Mouse (Mus musculus) intestine, postnatal 0 days (tissue): ENCODE measurements at regions not wholly inside any gene's neighbourhood (a gene's known extent, or its start where the extent isn't known, plus 50 kb on each side); places are given as distances from the start of the nearest gene placed in this dataset.

ENCODE experiments used
- ATAC-seq: fragments of 200-750 bp; cut with Nextera tagmentation; 2 replicates; pipeline ENCODE4 v1.8.0; 2017; ENCODE audit warnings: mild to moderate bottlenecking, moderate TSS enrichment, moderate library complexity
- H3K27ac ChIP-seq: fragments of 300-500 bp; sonication (generic); 2 replicates; pipeline ENCODE4 v1.5.1; 2014; ENCODE audit warnings: mild to moderate bottlenecking, low read depth, low read length, moderate library complexity
- H3K27me3 ChIP-seq: fragments of 300-500 bp; sonication (generic); replicated peaks from 2 replicates; pipeline ENCODE4 v1.6.1; 2014; ENCODE audit warnings: low read length, mixed read lengths; ENCODE audit not compliant: control insufficient read depth, insufficient read depth
- H3K36me3 ChIP-seq: fragments of 300-500 bp; sonication (generic); 2 replicates; pipeline ENCODE4 v1.6.1; 2014; ENCODE audit warnings: mild to moderate bottlenecking, moderate library complexity; ENCODE audit not compliant: control insufficient read depth, insufficient read depth
- H3K4me1 ChIP-seq: fragments of 300-500 bp; sonication (generic); replicated peaks from 2 replicates; pipeline ENCODE4 v1.6.1; 2014; ENCODE audit warnings: antibody characterized with exemption, low read length, mixed read lengths; ENCODE audit not compliant: control insufficient read depth, insufficient read depth
- H3K4me2 ChIP-seq: fragments of 300-500 bp; sonication (generic); replicated peaks from 2 replicates; pipeline ENCODE4 v1.6.1; 2014; ENCODE audit warnings: low read depth, mild to moderate bottlenecking, moderate library complexity
- H3K4me3 ChIP-seq: fragments of 300-500 bp; sonication (generic); 2 replicates; pipeline ENCODE4 v1.5.1; 2014; ENCODE audit warnings: low read depth, low read length
- H3K9ac ChIP-seq: fragments of 300-500 bp; sonication (generic); 2 replicates; pipeline ENCODE4 v1.6.1; 2014; ENCODE audit warnings: mild to moderate bottlenecking, low read depth, low read length
- H3K9me3 ChIP-seq: fragments of 300-500 bp; sonication (generic); 2 replicates; pipeline ENCODE4 v1.6.1; 2016; ENCODE audit warnings: mixed run types; ENCODE audit not compliant: control insufficient read depth
- CTCF ChIP-seq: sonication (generic); IDR thresholded peaks from 2 replicates; pipeline ENCODE4 v1.5.1; 2016; ENCODE audit warnings: low read depth, mild to moderate bottlenecking, control low read depth, antibody characterized with exemption, moderate library complexity
- WGBS: fragments of 180-500 bp; shearing (Covaris S2); extraction: QIAGEN DNeasy Blood & Tissue Kit; methylation state at CpG from one replicate; pipeline ENCODE4 v1.1.7; 2014; 5-methylcytosine and 5-hydroxymethylcytosine counted together

DNA sequence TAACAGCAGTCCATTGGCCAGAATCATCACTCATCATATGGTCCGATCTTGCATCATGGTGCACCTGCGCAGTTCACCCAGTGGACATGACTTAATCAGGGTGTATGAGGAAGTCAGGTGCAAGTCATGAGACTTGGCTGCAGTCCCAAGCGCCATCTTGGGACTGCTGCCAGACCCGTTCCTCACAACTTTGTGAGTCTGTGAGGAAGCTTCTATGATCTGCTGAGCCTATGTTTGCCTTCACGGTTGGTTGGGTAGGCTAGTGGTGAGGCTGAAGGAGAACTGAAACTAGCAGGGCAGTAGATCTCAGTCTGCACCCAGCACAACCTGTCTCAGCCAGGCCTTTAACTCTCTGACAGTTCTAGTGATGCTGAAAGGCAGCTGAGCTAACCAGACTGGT, 250.2 kb upstream of the 2610001J05Rik start:
- no peak overlapping the region for H3K9ac ChIP-seq
- no peak overlapping the region for H3K4me3 ChIP-seq
- no peak for TF ChIP-seq CTCF
- no peaks in the 10 kb centered on the region for H3K27me3 ChIP-seq
- no peak overlapping the region for H3K27ac ChIP-seq
- no peak overlapping the region for H3K4me2 ChIP-seq
- no peak for ATAC-seq
- 93% methylated on average over 5 of the region's 5 CpGs for WGBS
- H3K9me3 ChIP-seq: no peaks in the 10 kb centered on the region
- no peaks in the 10 kb centered on the region for H3K4me1 ChIP-seq
- H3K36me3 ChIP-seq: no peaks in the 10 kb centered on the region

DNA sequence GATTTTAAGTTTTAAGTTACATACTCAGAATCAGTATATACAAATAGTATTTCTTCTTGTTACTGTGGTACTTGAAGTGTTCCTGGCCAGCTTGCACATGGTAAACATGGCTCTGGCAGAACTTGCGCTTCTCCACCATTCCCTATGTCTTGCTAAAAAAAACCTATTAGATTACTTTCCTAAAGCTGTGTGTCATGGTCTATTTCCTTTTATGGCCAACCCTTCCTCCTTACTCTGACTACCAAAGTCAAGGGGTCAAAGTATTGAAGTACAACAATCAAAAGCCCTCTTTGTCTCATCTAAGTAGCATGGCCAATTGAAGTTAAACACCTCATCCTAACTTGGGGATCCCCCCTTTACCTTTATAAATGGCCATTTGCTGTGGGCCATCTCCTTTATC, 223.6 kb upstream of the 2610001J05Rik start:
- H3K9ac ChIP-seq: no peak overlapping the region
- H3K4me1 ChIP-seq: no peaks in the 10 kb centered on the region
- no peak for ATAC-seq
- H3K36me3 ChIP-seq: no peaks in the 10 kb centered on the region
- H3K9me3 ChIP-seq: no peaks in the 10 kb centered on the region
- no peak overlapping the region for H3K4me2 ChIP-seq
- H3K27me3 ChIP-seq: no peaks in the 10 kb centered on the region
- no peak for TF ChIP-seq CTCF
- H3K27ac ChIP-seq: no peak overlapping the region
- WGBS: 71% methylated on average over 1 of the region's 1 CpGs
- no peak overlapping the region for H3K4me3 ChIP-seq

GRCm38 (mm10) chr6:14081884-14082283, 210.6 kb upstream of the 2610001J05Rik start:
- no peaks in the 10 kb centered on the region for H3K4me1 ChIP-seq

GRCm38 (mm10) chr6:14063735-14064134, 192.4 kb upstream of the 2610001J05Rik start:
- no peak for ATAC-seq
- WGBS: 51% methylated on average over 2 of the region's 2 CpGs

More at GRCm38 (mm10) chr6:14081884-14082283, 210.6 kb upstream of the 2610001J05Rik start:
- H3K36me3 ChIP-seq: no peaks in the 10 kb centered on the region
- no peak overlapping the region for H3K4me2 ChIP-seq
- H3K27ac ChIP-seq: no peak overlapping the region
- ATAC-seq: no peak
- no peak for TF ChIP-seq CTCF
- H3K9me3 ChIP-seq: no peaks in the 10 kb centered on the region
- H3K27me3 ChIP-seq: no peaks in the 10 kb centered on the region
- no peak overlapping the region for H3K4me3 ChIP-seq
- WGBS: 56% methylated on average over 1 of the region's 1 CpGs
- H3K9ac ChIP-seq: no peak overlapping the region

GRCm38 (mm10) chr6:14046560-14046959, 175.2 kb upstream of the 2610001J05Rik start:
- H3K4me2 ChIP-seq: no peak overlapping the region
- H3K36me3 ChIP-seq: no peaks in the 10 kb centered on the region
- H3K4me3 ChIP-seq: no peak overlapping the region
- H3K27ac ChIP-seq: no peak overlapping the region
- no peak for TF ChIP-seq CTCF
- 84% methylated on average over 5 of the region's 5 CpGs for WGBS
- H3K4me1 ChIP-seq: no peaks in the 10 kb centered on the region
- H3K27me3 ChIP-seq: no peaks in the 10 kb centered on the region
- H3K9ac ChIP-seq: no peak overlapping the region
- H3K9me3 ChIP-seq: no peaks in the 10 kb centered on the region
- no peak for ATAC-seq

More at GRCm38 (mm10) chr6:14063735-14064134, 192.4 kb upstream of the 2610001J05Rik start:
- no peaks in the 10 kb centered on the region for H3K9me3 ChIP-seq
- no peaks in the 10 kb centered on the region for H3K36me3 ChIP-seq
- TF ChIP-seq CTCF: no peak
- H3K9ac ChIP-seq: no peak overlapping the region
- no peak overlapping the region for H3K4me3 ChIP-seq
- H3K27ac ChIP-seq: no peak overlapping the region
- no peaks in the 10 kb centered on the region for H3K27me3 ChIP-seq
- H3K4me2 ChIP-seq: no peak overlapping the region
- no peaks in the 10 kb centered on the region for H3K4me1 ChIP-seq

- WGBS: 69% methylated on average over 3 of the region's 3 CpGs
- Histone ChIP-seq H3K27me3 (no peaks in the 10 kb centered on the region), H3K4me3 (no peak overlapping the region), H3K27ac (no peak overlapping the region), H3K4me1 (no peaks in the 10 kb centered on the region), H3K9ac (no peak overlapping the region), H3K36me3 (no peaks in the 10 kb centered on the region), H3K9me3 (no peaks in the 10 kb centered on the region), H3K4me2 (no peak overlapping the region)
- no peak for TF ChIP-seq CTCF
- no peak for ATAC-seq
Measured at GRCm38 (mm10) chr6:14044654-14045053, 173.3 kb upstream of the 2610001J05Rik start.

DNA sequence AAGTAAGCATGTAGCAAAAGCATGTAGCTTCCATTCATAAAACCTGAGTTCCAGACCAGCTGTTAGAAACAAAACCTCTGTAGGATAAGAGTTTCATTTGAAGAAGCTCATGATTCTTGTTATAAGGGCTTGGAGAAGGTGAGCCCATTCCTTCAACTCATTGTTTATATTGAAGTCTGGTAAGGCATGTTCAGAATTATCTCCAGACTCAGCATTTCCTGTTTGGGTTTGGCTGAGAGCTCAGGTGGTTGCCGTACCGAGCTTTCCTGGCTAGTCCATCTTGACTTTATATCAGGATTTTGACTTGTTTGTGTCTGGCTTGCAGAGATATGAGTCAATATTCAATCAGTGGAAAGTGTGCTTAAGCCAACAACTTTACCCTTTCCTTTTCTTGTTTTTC, 154.6 kb upstream of the 2610001J05Rik start:
- H3K4me1 ChIP-seq: no peaks in the 10 kb centered on the region
- no peak for ATAC-seq
- H3K27me3 ChIP-seq: no peaks in the 10 kb centered on the region
- no peak overlapping the region for H3K4me3 ChIP-seq
- H3K36me3 ChIP-seq: no peaks in the 10 kb centered on the region
- no peak for TF ChIP-seq CTCF
- WGBS: 48% methylated on average over 2 of the region's 2 CpGs
- no peak overlapping the region for H3K9ac ChIP-seq
- H3K9me3 ChIP-seq: no peaks in the 10 kb centered on the region
- no peak overlapping the region for H3K4me2 ChIP-seq
- no peak overlapping the region for H3K27ac ChIP-seq
